Mouse (Mus musculus) adrenal gland, postnatal 4 days (tissue): Measurements from ENCODE around the gene Naa40. TPM values are rescaled to one million over a fixed set of nuclear protein-coding genes. Genes with fewer than 3 reads are reported as not detected.

Source experiments
- DNase-seq, 2 experiments: peaks; one replicate each; pipeline ENCODE4 v3.0.0; 2021 to 2022; ENCODE audit warnings: low spot score in 2 of 2, mixed read lengths in 2 of 2
- total RNA-seq, 2 experiments: library from RNA; stranded (reverse); gene quantifications; 2 replicates each; pipeline ENCODE4 v1.2.3; 2021

Naa40 gene
- total RNA-seq, 2 experiments from 2014 or later = 47.1 to 48.3 TPM

- DNase-seq = peak; percentile 84 to 94
Observed at GRCm38 (mm10) chr19:7217162-7217925, 23.6 kb downstream of the Naa40 start, which contains the start of gene Cox8a. Cox8a (minus strand) TSS chr19:7217616.

GRCm38 (mm10) chr19:7214484-7214883 is 26.5 kb downstream of the Naa40 start:
- no peak for DNase-seq

GRCm38 (mm10) chr19:7213010-7213409 is 28.0 kb downstream of the Naa40 start:
- no peak for DNase-seq

- no peak for DNase-seq
Observed at GRCm38 (mm10) chr19:7212216-7212615, 28.8 kb downstream of the Naa40 start.

- no peak for DNase-seq
Observed at GRCm38 (mm10) chr19:7209907-7210646, 30.9 kb downstream of the Naa40 start.

- peak; percentile 79 to 88 for DNase-seq
Observed at GRCm38 (mm10) chr19:7205753-7206736, 34.9 kb downstream of the Naa40 start, which contains the start of gene Otub1. Otub1 (minus strand) TSS chr19:7206316.

- no peak for DNase-seq
Observed at GRCm38 (mm10) chr19:7205326-7205725, 35.7 kb downstream of the Naa40 start.

- no peak for DNase-seq
Observed at GRCm38 (mm10) chr19:7204898-7205297, 36.1 kb downstream of the Naa40 start.

- no peak for DNase-seq
Observed at GRCm38 (mm10) chr19:7200427-7200826, 40.6 kb downstream of the Naa40 start.

- DNase-seq = no peak
Observed at GRCm38 (mm10) chr19:7199089-7199488, 41.9 kb downstream of the Naa40 start.

- no peak for DNase-seq
Observed at GRCm38 (mm10) chr19:7197445-7197844, 43.5 kb downstream of the Naa40 start.

GRCm38 (mm10) chr19:7196741-7197270 is 44.2 kb downstream of the Naa40 start:
- DNase-seq = no peak

- DNase-seq = no peak
Observed at GRCm38 (mm10) chr19:7195900-7196728, 44.9 kb downstream of the Naa40 start.

- no peak for DNase-seq
Observed at GRCm38 (mm10) chr19:7192561-7192967, 48.4 kb downstream of the Naa40 start.

GRCm38 (mm10) chr19:7191639-7192038 is 49.3 kb downstream of the Naa40 start:
- DNase-seq = no peak

GRCm38 (mm10) chr19:7190986-7191385 is 50.0 kb downstream of the Naa40 start:
- no peak for DNase-seq

GRCm38 (mm10) chr19:7189026-7189425 is 52.0 kb downstream of the Naa40 start:
- no peak for DNase-seq

GRCm38 (mm10) chr19:7187157-7187556 is 53.8 kb downstream of the Naa40 start:
- DNase-seq = no peak

- no peak for DNase-seq
Observed at GRCm38 (mm10) chr19:7185715-7186291, 55.2 kb downstream of the Naa40 start.

- DNase-seq = no peak
Observed at GRCm38 (mm10) chr19:7185059-7185458, 55.9 kb downstream of the Naa40 start.
